In genomic region chr6:17737262-17737948, GRCm38 (mm10) we compare ENCODE assay signal across 14 mouse cellular contexts. TPM values are rescaled to one million over a fixed set of nuclear protein-coding genes. Genes with fewer than 3 reads are reported as not detected.
DNase-seq lines count a peak whose midpoint lies in the region; ATAC-seq lines count a peak whose summit lies in the region.
"Had no signal": no experiment of that assay in that cellular context is flagged by ENCODE, and none has a peak within 500 bp of the region (broad histone marks: within the 10 kb centered on the region; RNA-seq: fewer than 3 reads in every experiment).

No protein-coding gene starts in this region.

- peak overlapping the region; percentile 47; the same call in 1 of the 2 replicates for H3K27ac ChIP-seq in heart, embryonic 15.5 days
- H3K27ac ChIP-seq: forebrain, embryonic 13.5 days; kidney, postnatal 0 days; limb, embryonic 12.5 days; midbrain, embryonic 10.5 days; stomach, embryonic 15.5 days had no signal

- H3K27me3 ChIP-seq in heart, embryonic 15.5 days, result no peaks in the 10 kb centered on the region
- H3K27me3 ChIP-seq: forebrain, embryonic 13.5 days; limb, embryonic 12.5 days; stomach, embryonic 15.5 days had no signal

- no peak overlapping the region for H3K4me3 ChIP-seq in heart, embryonic 15.5 days
- H3K4me3 ChIP-seq: forebrain, embryonic 13.5 days; limb, embryonic 12.5 days; midbrain, embryonic 10.5 days; stomach, embryonic 15.5 days had no signal

- ATAC-seq in heart, embryonic 15.5 days (replicated peaks; ENCODE audit: insufficient number of reproducible peaks, insufficient read depth, low FRiP score, low read depth), result peak; percentile 66; the same call in 1 of the 2 replicates
- ATAC-seq in CD4-positive, CD25-positive, alpha-beta regulatory T cell, adult 4 months, result peak; percentile 77
- peak; percentile 36 for ATAC-seq in granulocyte monocyte progenitor cell, adult 5-6 weeks (replicated peaks; ENCODE audit: poor library complexity, severe bottlenecking)
- ATAC-seq in megakaryocyte, adult 5-6 weeks (ENCODE audit: poor library complexity, severe bottlenecking), result peak; percentile 23; the same call in 1 of the 2 replicates
- ATAC-seq: forebrain, embryonic 13.5 days had no signal

- H3K4me2 ChIP-seq in heart, embryonic 15.5 days, result 0 out of 2 replicates have a peak overlapping the region, but pooled peaks have one; percentile 8
- H3K4me2 ChIP-seq: forebrain, embryonic 13.5 days; limb, embryonic 12.5 days; stomach, embryonic 15.5 days had no signal

- peaks cover 28% of the 10 kb centered on the region for H3K4me1 ChIP-seq in heart, embryonic 15.5 days (replicated peaks)
- H3K4me1 ChIP-seq: forebrain, embryonic 13.5 days; limb, embryonic 12.5 days; stomach, embryonic 15.5 days had no signal

- 48% methylated on average over 8 of the region's 8 CpGs for WGBS in heart, embryonic 15.5 days

- no peaks in the 10 kb centered on the region for H3K36me3 ChIP-seq in heart, embryonic 15.5 days
- H3K36me3 ChIP-seq: limb, embryonic 12.5 days; midbrain, embryonic 10.5 days; stomach, embryonic 15.5 days had no signal

- no peak overlapping the region for H3K9ac ChIP-seq in heart, embryonic 15.5 days
- H3K9ac ChIP-seq: forebrain, embryonic 13.5 days; limb, embryonic 12.5 days; stomach, embryonic 15.5 days had no signal

- DNase-seq in heart, adult 18-20 months, result no peak
- no peak for DNase-seq in kidney, adult 8-10 months
- DNase-seq in yolk sac, embryonic 10.5 days (ENCODE audit: low spot score), result no peak
- DNase-seq: cerebellum, adult 2 months; retina, postnatal 1 day had no signal

- H3K9me3 ChIP-seq in heart, embryonic 15.5 days (replicated peaks), result no peaks in the 10 kb centered on the region
- H3K9me3 ChIP-seq: forebrain, embryonic 13.5 days; limb, embryonic 12.5 days; midbrain, embryonic 10.5 days; stomach, embryonic 15.5 days had no signal

RNA-seq across cellular contexts. Expression of gene St7, which starts 44.7 kb away (rescaled TPM):
- polyA plus RNA-seq in heart, embryonic 15.5 days (2015; fragmentation: Nextera tagmentation; extraction: Ambion mirVana), result 26.1 and 28.6 TPM in 2 replicates
- 10 to 100 TPM; 16.0 to 16.8 TPM for total RNA-seq in heart, adult 18-20 months (2021)
- 1 to 10 TPM; 1.5 to 2.6 TPM for polyA plus RNA-seq in CD4-positive, CD25-positive, alpha-beta regulatory T cell, adult 4 months (2017; shearing (Covaris generic))
- 30.0 and 31.2 TPM in 2 replicates for total RNA-seq in granulocyte monocyte progenitor cell, adult 5-6 weeks (2014; fragmentation: Nextera tagmentation)
- total RNA-seq in granulocyte monocyte progenitor cell, adult 5-6 weeks (2017), result 42.6 and 45.5 TPM in 2 replicates
- 6.9 and 8.5 TPM in 2 replicates for total RNA-seq in megakaryocyte, adult 5-6 weeks (2015)
- total RNA-seq in megakaryocyte, adult 5-6 weeks (2017), result 10.6 and 14.0 TPM in 2 replicates

Comparison
In these comparisons a context has a peak if more than half of its experiments do, and no peak if none do; other contexts are left out.
1. ATAC-seq: peak in every context shown above with its lines; median percentile 77 in CD4-positive, CD25-positive, alpha-beta regulatory T cell, adult 4 months; 66 in heart, embryonic 15.5 days; 36 in granulocyte monocyte progenitor cell, adult 5-6 weeks; 23 in megakaryocyte, adult 5-6 weeks.